Mouse (Mus musculus): Measurements from ENCODE around the gene Map1s.

- TF ChIP-seq CTCF (IDR thresholded peaks at IDR 0.05; ENCODE audit: extremely low read depth, insufficient read depth, low read length) (no peak), POLR2A (IDR thresholded peaks at IDR 0.05; ENCODE audit: extremely low read depth, insufficient read depth, low read length) (no peak)
Measured at GRCm38 (mm10) chr8:70857516-70857915, 48.2 kb upstream of the Map1s start.

Measured in cortical plate, adult 2 months (tissue).